Mouse (Mus musculus) cerebellum, adult 8-10 months (tissue): ENCODE measurements around the gene Myh14.

Experiments used
- DNase-seq: peaks from one replicate; pipeline ENCODE4 v3.0.0; 2022

Myh14 gene

GRCm38 (mm10) chr7:44669103-44669502 is 1.5 kb downstream of the Myh14 start:
- peak; percentile 41 for DNase-seq

DNA sequence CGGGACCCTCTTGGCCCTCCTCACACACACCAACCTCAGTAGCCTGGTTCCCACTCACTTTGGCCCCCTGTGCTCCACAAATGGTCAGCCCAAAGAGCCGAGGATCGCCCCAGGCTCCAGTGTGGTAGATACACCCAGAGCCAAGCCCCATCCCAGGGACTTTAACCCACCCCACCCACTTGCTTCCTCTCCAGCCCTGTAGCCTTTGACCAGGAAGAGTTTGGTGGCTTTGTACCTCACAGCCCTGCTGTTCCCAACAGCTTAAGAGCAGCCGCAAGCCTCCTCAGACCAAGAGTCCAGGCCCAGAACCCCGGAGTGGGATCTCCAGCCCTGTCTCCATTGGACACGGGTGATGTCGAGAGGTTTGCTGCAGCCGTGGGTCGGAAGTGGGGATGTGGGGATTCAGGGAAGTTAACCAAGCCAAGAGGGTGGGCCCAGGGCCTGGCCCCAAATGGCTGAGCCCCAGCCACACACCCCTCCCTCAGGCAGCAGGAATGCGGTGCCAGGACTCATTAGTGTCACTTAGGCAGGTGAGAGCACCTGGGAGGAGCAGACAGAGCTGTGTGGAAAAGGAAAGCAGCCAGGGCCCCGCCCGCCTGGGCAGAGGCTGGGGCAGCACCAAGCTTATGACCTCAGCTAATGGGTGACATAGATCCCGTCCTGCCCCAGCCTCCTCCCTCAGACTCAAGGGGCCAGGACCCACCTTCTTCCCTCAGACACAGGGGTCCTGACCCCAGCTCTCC is 2.5 kb downstream of the Myh14 start:
- DNase-seq, result no peak

DNA sequence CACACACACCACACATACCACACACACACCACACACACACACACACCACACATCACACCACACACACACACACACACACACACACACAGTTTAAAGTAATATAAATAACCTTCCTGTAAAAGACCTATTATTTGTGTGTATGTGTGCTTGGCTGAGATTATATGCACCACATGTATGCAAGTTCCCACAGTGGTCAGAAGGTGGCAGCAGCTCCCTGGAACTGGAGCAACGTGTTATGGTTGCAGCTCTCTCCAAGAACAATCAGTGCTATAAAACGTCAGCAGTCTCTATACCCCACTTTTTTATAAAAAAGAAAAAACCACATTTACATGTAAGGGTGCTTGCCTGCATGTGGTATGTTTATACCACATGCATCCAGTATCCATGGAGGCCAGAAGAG is 4.2 kb downstream of the Myh14 start:
- no peak for DNase-seq

DNA sequence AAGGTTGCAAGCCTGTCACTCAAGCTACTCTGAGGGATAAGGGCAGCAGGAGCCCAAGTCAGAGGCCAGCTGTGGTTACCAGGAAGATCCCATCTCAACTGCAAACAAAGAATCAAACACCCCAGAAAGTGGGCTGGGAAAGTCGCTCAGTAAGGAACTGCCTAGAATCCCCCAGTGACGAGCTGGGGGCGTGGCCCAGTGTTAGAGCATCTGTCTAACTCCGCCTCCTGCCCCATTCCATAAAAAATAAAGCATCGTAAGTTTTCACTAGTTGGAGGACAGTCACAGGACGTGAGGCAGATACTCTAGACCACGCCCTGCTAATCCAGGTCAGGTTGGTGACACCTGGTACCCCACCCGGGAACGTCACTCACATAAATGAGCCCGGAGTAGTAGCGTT is 5.9 kb downstream of the Myh14 start:
- no peak for DNase-seq

GRCm38 (mm10) chr7:44663546-44663945 is 7.1 kb downstream of the Myh14 start:
- DNase-seq, result no peak

- DNase-seq, result no peak
Measured at GRCm38 (mm10) chr7:44662569-44662968, 8.1 kb downstream of the Myh14 start.

GRCm38 (mm10) chr7:44662168-44662567 is 8.5 kb downstream of the Myh14 start:
- no peak for DNase-seq

- no peak for DNase-seq
Measured at GRCm38 (mm10) chr7:44661219-44661618, 9.4 kb downstream of the Myh14 start.

- DNase-seq, result peak; percentile 62
Measured at GRCm38 (mm10) chr7:44655504-44655903, 15.1 kb downstream of the Myh14 start.

- DNase-seq, result no peak
Measured at GRCm38 (mm10) chr7:44653773-44654172, 16.9 kb downstream of the Myh14 start.

GRCm38 (mm10) chr7:44651416-44651815 is 19.2 kb downstream of the Myh14 start:
- no peak for DNase-seq

GRCm38 (mm10) chr7:44649990-44650389 is 20.7 kb downstream of the Myh14 start:
- peak; percentile 78 for DNase-seq

- DNase-seq, result no peak
Measured at GRCm38 (mm10) chr7:44649094-44649610, 21.5 kb downstream of the Myh14 start.

DNA sequence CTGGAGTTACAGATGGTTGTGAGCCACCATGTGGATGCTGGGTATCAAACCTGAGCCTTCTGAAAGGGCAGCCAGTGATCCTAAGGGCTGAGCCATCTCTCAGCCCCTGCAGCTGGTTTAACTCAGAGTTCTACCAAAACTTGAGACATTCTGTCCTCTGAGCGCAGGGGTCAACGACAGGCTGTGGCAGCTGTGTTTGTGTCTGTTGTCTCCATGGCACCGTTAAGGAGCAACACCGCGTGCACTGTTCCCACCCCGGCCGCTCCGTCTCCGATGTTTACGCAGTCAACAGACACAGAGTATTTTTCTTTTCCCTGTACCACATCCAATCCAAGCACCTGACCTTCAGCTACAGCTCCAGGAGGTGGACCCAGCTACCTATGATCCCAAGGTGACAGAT is 22.9 kb downstream of the Myh14 start:
- no peak for DNase-seq

DNA sequence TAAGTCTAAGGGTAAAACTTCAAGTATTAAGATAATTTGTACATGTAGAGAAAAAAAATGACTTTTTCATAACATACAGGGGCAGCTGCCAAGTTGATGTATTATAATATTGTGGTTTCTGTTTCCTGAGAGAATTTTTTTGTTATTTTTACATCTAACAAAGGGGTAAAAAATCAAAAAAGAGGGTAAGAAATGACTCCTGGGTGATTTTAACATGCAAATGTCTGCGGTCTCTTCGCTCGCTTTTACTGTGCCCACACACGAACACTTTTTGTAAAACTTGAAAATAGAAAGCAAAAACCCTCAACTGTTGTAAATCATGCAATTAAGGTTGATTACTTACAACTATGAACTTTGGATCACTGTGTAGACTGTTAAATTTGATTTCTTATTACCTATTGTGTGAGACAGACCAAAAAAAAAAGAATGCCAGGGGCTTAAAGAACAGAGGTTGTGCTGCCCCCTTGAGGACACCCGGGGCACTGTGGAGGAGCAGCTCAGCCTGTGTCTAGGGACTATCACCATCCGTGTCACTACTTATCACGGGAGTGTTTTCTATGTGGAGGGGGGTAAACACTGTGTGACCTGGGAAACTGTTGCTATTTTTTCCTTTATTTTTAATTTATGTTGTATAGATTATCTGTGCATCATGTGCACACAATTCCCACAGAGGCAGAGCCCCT is 23.5 kb downstream of the Myh14 start:
- DNase-seq, result peak; percentile 89

- peak; percentile 77 for DNase-seq
Measured at GRCm38 (mm10) chr7:44645951-44646350, 24.7 kb downstream of the Myh14 start.

DNA sequence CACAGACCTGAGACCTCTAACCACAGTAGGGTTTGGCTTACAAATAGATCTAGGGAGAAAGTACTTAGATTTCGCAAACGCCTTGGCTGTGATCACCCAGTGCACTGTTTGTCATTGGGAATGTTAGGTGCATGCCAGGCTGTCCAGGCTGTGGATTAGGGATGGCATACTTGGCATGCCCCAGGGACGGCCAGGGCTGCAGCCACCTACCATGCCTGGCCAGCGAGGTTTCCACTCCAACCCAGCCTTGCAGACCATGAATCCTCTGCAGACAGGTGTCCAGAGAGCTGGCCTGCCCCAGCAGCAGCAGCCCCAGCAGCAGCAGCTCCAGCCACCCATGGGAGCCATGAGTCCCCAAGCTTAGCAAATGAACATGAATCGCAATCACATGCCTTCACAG is 25.4 kb downstream of the Myh14 start:
- DNase-seq, result peak; percentile 48

GRCm38 (mm10) chr7:44641887-44642286 is 28.8 kb downstream of the Myh14 start:
- DNase-seq, result peak; percentile 85

GRCm38 (mm10) chr7:44640843-44641605 is 29.6 kb downstream of the Myh14 start:
- no peak for DNase-seq

DNA sequence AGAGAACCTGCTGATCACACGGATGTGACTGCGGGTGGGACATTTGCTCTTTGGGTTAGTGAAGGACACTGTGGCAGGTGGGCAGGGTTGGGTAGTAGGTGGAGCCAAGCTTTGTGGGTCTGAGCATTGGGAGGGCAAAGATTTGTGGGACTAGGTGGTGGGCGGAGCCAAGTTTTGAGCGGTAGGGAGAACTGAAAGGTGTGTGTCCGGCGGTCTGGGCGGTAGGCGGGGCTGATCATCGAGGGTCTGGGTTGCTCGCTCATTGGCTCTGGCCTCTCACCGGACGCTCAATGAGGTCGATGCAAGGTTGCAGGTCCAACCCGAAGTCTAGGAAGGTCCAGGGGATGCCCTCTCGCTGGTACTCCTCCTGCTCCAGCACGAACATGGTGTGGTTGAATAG is 32.0 kb downstream of the Myh14 start:
- DNase-seq, result no peak

DNA sequence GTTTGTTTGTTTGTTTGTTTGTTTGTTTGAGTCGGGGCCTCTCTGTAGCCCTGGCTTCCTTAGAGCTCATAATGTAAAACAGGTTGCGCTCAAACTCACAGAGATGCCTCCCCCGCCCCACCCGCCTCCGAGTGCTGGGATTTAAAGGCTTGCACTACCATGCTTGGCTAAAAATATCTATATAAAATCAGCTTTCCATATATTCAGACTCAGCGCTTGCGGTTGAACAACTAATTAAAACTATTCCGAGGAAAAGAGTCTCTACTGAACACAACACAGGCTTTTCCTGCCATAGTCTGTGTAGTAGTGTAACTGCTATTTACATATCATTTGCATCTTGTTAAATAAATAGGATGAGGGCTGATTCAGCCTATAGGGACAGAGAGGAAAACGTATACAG is 34.0 kb downstream of the Myh14 start:
- no peak for DNase-seq

DNA sequence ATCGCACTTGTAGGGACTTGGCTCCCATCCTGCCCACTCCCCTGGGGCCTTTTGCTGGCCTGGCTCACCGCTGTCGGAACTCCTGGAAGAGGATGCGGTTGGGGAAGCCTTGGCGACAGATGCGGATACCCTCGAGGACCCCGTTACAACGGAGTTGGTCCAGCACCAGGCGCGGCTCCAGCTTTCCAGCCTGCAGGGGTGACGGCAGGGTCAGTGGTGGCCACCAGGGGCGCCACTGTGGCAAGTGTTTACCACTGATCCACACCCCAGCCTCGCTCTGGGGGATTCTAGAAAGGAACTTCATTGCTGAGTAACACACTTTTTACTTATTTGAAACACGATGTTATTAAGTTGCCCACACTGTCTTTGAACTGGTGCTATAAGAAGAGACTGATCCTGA is 37.2 kb downstream of the Myh14 start:
- DNase-seq, result no peak

DNA sequence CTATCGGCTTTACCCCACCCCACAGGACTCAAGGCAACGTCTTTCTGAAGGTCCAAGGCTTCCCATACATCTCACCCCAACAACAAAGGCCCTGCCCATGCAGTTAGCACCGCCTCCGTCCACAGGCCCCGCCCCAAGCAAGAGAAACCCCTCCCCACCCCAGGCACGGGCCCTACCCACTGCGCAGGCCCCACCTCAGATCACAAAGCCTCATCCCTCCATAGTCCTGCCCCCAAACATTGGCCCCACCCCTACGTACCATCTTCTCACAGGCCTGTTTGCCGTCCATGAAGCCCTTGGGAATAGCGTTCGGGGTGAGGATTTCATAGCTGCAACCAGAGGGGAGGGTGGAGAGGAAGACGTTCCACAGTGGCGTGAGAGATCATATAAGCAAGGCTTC is 38.0 kb downstream of the Myh14 start:
- DNase-seq, result no peak

DNA sequence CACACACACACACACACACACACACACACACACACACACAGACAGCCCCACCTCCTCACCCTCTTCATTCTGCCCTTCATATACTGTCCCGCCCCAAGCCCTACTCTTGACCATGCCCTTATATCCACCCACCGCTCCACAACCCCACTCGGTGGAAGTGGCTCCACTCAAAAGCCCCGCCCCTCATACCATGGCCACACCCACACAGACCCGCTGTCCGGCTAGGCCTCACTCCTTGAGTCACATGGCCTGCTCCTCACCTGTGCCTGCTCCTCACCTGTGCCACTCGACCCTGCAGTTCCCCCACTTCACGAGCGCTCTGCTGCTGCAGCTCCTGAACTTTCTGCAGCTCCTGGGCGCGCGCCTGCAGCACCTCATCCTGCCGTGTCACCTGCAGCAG is 40.2 kb downstream of the Myh14 start:
- no peak for DNase-seq
